Mouse (Mus musculus) cortical plate, adult 2 months (tissue): Measurements from ENCODE around the gene Fbxl4. TPM values are rescaled to one million over a fixed set of nuclear protein-coding genes. Genes with fewer than 3 reads are reported as not detected.
"Not testable (repeated sequence)": the region's sequence is repeated elsewhere in the genome, so short reads cannot be mapped to it uniquely, and the experiment has no call there.

Experiments used
- H3K27ac ChIP-seq: fragments of 200-500 bp; 2 replicates; pipeline ENCODE4 v1.5.1; 2012; ENCODE audit warnings: low read length, control low read depth, inconsistent platforms; ENCODE audit not compliant: insufficient read depth
- H3K4me1 ChIP-seq: fragments of 200-500 bp; 2 replicates; pipeline ENCODE4 v1.6.1; 2011; ENCODE audit warnings: low read length; ENCODE audit not compliant: control insufficient read depth, insufficient read depth
- H3K4me3 ChIP-seq: fragments of 200-500 bp; 2 replicates; pipeline ENCODE4 v1.5.1; 2011; ENCODE audit warnings: mild to moderate bottlenecking, low read length, control low read depth; ENCODE audit not compliant: insufficient read depth
- CTCF ChIP-seq: fragments of 200-500 bp; IDR thresholded peaks from 2 replicates; pipeline ENCODE4 v1.5.1; 2011; ENCODE audit warnings: mild to moderate bottlenecking, control low read depth, low read length; ENCODE audit not compliant: insufficient read depth; ENCODE audit errors: extremely low read depth
- POLR2A ChIP-seq: fragments of 200-500 bp; IDR thresholded peaks from 2 replicates; pipeline ENCODE4 v1.6.1; 2011; ENCODE audit warnings: mild to moderate bottlenecking, low read length, control low read depth; ENCODE audit not compliant: insufficient read depth; ENCODE audit errors: extremely low read depth
- polyA plus RNA-seq: library from polyadenylated mRNA; depleted of rRNA; stranded (reverse); fragments of >200 nt; gene quantifications from 2 replicates; pipeline ENCODE4 v1.2.3, GENCODE M21; 2012; rRNA removed

The Fbxl4 gene
- 18.0 and 19.9 TPM in 2 replicates for polyA plus RNA-seq

DNA sequence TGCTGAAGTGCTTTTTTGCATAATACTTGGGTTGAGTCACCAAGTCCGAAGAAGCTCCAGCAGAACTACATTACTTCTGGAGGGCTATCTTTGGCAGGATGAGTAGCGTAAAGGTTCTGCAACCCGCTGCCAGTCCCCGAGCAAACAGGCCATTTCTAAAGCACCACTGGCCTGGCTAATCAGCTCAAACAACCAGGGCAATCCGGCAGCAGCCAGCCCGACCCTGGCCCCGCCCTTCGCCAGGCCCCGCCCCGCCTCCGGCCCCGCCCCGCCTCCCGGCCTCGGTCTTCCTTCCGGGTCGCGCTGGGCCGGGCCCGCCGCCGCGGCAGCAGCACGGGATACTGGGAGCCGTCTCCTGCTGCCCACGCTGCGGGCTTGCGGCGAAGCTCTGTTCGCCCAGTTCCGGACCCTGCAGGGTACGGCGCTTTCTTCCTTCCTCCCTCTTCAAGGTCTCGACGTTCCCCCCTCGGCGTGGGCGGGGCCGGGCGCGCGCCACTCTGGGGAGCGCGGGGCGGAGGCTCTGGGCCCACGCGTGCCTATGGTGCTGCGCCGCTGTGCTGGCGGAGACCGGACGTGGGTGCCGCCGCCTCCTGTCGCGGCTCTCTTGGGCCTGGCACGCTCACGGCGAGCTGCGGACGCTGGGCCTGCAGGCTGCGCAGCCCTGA lies at the start of gene Fbxl4:
Fbxl4 (plus strand) TSS at position 278 of the 665 bp plus-strand sequence.
- peak within 1 kb of the TSS; percentile 52 for H3K4me3 ChIP-seq
- peak within 1 kb of the TSS; percentile 82 for H3K27ac ChIP-seq
- TF ChIP-seq CTCF (no peak), POLR2A (peak; percentile 49)
- H3K4me1 ChIP-seq = peaks cover 5% of the 10 kb centered on the region; the same call in 1 of the 2 replicates

DNA sequence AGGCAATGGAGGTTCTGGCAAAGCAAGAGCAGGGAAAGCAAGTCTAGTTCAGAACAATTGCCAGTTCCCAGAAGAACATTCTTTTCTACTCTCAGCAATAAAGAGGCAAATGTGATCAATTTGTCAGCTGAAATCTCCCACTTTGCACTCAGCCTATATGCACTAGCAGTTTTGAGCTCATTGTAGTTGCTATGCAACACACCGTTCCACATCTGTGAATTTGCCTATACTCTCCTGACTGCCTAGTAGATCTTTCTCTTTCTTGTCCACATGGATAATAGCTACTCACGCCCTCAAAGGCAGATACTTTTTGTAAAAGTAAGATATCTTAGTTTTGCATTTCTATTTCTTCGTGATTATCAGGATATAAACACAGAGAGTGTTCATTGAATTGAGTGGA lies 42.8 kb upstream of the Fbxl4 start:
- H3K4me3 ChIP-seq = no peak overlapping the region
- no peaks in the 10 kb centered on the region for H3K4me1 ChIP-seq
- TF ChIP-seq CTCF = no peak
- TF ChIP-seq POLR2A = no peak
- H3K27ac ChIP-seq = no peak overlapping the region

DNA sequence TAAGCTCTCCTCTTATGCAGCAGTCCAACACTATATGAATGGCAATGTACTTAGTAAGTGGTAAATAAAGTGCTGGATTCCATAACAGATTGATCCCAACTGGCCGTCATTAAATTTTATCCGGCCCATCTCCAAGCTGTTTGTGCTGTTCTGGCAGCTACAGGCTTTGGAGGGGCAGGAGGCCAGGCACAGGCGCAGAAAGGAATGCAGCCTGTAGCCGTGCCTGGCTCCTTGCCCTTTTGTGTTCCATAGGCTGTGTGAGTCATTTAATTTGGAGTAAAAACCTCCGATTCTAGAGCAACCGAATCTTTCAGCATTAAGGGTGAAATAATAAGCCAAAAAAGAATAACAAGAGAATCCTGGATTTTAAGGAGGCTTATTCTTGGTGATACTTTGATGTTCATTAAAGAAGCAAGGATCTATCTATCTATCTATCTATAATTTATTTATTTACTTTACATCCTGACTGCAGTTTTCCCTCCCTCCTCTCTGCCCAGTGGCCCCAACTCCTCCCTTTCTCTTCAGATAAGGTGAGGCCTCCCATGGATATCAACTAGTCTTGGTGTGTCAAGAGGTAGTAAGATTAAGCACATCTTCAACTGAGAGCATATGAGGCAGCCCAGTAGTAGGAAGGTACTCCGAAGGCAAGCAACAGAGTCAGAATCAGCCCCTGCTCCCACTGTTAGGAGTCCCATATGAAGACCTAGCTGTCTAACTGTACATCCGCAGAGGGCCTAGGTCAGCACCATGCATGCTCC lies 14.3 kb upstream of the Fbxl4 start:
- no peak for TF ChIP-seq CTCF
- no peak for TF ChIP-seq POLR2A
- Histone ChIP-seq H3K4me3 (no peak overlapping the region), H3K27ac (no peak overlapping the region), H3K4me1 (no peaks in the 10 kb centered on the region)

DNA sequence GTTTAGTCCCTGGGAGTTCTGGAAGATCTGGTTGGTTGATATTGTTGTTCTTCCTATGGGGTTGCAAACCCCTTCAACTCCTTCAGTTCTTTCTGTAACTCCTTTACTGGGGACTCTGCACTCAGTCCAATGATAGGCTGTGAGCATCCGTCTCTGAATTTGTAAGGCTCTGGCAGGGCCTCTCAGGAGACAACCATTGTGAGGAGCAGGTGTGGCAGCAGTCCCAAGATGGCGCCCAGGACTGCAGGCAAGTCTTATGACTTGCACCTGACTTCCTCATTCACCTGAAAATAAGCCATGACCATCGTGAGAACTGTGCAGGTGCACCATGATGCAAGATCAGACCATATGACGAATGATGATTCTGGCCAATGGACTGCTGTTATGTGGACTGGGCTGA lies 8.3 kb upstream of the Fbxl4 start:
- not testable (repeated sequence) for H3K4me1 ChIP-seq, H3K27ac ChIP-seq, H3K4me3 ChIP-seq

DNA sequence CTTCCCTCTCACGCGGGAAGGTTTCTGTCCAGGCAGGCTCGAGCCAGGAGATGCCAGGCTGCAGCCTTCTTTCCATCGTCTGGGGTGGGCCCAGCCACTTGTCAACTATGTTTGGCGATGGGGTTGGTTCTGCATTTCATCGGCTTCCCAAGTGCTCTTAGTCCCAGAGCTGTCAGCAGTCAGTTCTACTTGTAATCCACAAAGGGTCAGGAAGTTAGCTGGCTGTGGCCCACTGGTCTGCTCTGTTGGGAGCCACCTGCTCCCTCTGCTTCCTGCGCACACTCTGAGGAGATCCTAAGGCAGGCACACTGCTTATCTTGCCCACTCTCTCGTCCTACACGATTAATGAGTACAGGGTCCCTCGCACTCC lies 573 bp downstream of the Fbxl4 start:
- H3K4me1 ChIP-seq = peaks cover 5% of the 10 kb centered on the region; the same call in 1 of the 2 replicates
- H3K27ac ChIP-seq = peak overlapping the region; percentile 82
- H3K4me3 ChIP-seq = peak overlapping the region; percentile 52
- TF ChIP-seq POLR2A (no peak), CTCF (no peak)

DNA sequence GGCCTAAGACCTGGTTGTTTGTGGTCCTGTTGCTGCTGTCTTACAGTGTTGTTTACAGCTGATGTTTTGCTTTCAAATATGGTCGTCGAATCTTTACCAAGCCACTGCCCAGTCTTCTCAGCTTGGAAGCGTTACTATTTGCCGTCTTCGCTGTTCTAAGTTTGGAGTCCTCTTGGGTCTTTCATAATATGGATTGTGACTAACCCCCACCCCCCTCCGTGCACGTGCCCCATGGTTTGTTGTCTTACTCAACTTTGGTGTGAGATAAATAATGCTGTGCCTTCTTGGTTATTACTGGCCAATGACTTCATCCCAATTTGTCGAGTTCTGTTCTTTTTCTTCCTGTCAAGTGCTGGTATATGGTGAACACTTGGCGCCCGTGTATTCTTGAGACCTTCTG lies 1.1 kb downstream of the Fbxl4 start:
- TF ChIP-seq CTCF (no peak), POLR2A (no peak)
- H3K27ac ChIP-seq = peak overlapping the region; percentile 82; the same call in 1 of the 2 replicates
- peak overlapping the region; percentile 52; the same call in 1 of the 2 replicates for H3K4me3 ChIP-seq
- peaks cover 5% of the 10 kb centered on the region; the same call in 1 of the 2 replicates for H3K4me1 ChIP-seq

DNA sequence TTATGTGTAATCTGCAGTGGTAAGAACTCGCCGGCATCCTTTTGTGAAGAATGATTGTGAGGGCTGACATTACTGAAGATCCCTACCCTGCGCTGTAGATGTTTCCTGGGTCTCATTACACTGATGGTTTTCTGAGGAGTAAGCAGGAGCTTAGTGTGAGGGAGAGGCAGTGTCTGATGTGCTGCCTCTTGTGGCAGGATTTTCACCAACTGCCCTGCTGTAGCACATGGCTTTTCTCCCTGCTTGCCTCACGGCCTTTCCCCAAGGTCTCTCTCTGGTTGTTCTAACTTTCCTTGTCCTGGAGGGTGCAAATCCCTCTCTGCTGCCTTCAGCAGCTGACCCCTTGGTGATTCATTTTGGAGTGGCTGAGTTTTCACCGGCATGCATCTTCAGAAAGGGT lies 10.0 kb downstream of the Fbxl4 start:
- TF ChIP-seq POLR2A = no peak
- TF ChIP-seq CTCF = peak; percentile 39
- Histone ChIP-seq H3K27ac (no peak overlapping the region), H3K4me1 (no peaks in the 10 kb centered on the region), H3K4me3 (no peak overlapping the region)

DNA sequence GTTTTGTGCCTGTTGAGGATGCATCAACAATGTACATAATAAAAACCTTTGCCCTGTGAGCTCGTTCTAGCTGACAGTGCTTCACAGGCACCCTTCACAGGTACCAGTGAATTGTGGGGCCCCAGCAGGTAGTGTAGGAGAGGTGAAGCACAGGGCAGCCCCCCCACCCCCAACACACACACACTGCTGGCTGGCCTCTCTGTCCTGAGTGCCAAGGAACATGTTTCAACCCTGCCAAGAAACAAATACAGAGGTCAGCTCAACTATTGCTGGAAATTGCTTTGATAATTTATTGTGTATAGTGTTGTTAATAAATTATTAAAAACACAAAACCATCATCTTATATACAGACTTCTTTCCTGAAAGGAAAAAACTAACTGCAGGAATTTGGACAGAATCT lies 21.2 kb downstream of the Fbxl4 start:
- TF ChIP-seq CTCF = no peak
- H3K27ac ChIP-seq = no peak overlapping the region

DNA sequence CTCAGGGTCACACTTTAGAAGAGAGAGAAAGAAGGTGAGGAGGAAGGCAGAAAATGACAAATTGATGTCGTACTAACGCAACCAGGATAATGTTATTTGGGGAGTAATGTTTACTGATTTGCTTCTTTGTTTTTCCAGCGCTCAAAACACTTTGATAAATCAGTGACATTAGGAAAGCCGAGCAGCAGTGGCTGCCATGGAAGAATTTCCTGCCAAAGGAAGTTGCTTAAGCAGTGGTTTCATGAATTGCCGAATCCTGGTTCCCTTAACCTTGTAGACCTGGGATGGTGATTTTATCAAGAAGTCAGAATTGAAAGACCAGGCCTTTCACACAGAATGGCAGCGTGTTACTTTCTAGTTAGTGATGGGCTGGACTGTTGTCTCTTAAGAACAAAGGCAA lies 23.3 kb downstream of the Fbxl4 start:
- Histone ChIP-seq H3K4me1 (no peaks in the 10 kb centered on the region), H3K27ac (no peak overlapping the region), H3K4me3 (no peak overlapping the region)
- no peak for TF ChIP-seq CTCF
- no peak for TF ChIP-seq POLR2A

More for the DNA sequence above, 21.2 kb downstream of the Fbxl4 start:
- no peak overlapping the region for H3K4me3 ChIP-seq
- no peaks in the 10 kb centered on the region for H3K4me1 ChIP-seq

DNA sequence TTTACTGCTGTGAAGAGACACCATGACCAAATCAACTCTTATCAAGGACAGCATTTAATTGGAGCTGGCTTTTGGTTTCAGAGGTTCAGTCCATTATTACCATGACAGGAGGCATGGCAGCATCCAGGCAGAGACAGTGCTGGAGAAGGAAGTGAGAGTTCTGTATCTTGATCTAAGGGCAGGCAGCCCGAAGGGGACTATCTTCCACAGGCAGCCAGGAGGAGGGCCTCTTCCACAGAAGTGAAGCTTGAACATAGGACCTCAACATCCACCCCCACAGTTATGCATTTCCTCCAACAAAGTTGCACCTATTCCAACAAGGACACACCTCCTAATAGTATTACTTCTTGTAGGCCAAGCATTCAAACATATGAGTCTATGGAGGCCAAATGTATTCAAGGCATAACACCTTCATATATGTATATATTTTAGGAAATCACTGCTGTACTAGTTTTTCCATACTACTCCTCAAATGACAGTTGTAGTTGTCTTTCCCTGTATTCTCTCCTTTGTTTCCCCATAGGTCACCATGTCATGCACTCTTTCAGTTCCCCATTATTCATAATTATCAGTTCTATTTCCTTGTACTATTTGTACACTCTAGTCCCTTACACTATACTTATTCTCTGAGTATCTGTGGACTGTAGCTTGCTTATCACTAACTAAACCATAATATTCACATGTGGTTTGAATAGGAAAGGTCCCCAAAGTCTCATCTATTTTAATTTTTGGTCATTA lies 26.4 kb downstream of the Fbxl4 start:
- TF ChIP-seq POLR2A = no peak
- Histone ChIP-seq H3K4me3 (no peak overlapping the region), H3K27ac (no peak overlapping the region)

DNA sequence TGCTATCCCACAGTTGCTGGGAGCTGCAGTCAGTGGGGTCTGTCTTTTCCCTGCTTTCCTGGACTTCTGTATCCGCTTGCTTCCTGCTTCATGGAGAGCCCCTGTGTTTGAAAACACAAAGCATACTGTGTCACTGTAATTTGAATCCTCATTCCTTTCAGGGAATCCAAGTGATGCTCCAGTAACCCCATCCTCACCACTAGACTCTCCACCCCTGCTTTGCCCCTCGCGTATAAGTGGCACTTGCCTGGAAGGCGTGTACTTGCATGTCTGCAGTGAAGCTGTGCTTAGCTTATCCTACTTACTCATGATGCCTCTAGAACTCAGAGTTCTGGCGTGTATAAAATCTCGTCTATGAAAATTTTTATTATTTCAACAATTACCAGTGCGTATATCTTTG lies 32.7 kb downstream of the Fbxl4 start:
- no peak overlapping the region for H3K4me3 ChIP-seq
- no peak overlapping the region for H3K27ac ChIP-seq
- peaks cover 1% of the 10 kb centered on the region; the same call in 1 of the 2 replicates for H3K4me1 ChIP-seq
- TF ChIP-seq POLR2A (no peak), CTCF (no peak)

More for the DNA sequence above, 26.4 kb downstream of the Fbxl4 start:
- no peaks in the 10 kb centered on the region; the same call in 1 of the 2 replicates for H3K4me1 ChIP-seq
